Comparison of ENCODE assay signal across 9 mouse cellular contexts in the genomic region with DNA sequence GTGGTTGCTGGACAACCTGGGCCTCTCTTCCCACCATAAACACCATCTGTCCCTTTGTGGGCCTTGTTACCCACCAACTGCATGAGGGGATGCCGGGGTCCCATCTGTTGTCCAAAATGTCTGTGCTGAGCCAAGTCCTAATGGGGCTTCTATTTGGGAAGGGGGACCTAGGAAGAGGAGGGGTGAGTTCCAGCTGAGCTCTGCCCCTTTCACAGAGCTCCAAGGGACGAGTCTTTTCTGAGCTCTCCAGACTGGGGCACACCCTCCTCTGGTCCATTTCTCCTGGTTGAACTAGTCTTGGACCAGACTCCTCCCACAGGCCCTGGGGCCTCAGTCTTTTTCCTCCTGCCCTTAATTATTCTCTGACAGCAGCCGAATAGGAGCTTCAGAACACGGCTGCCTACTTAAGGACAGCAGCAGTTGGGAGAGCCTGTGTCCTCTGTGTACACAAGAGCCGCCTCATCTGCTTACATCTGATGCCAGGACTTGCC. TPM values are rescaled to one million over a fixed set of nuclear protein-coding genes. Genes with fewer than 3 reads are reported as not detected.
DNase-seq lines count a peak whose midpoint lies in the region; ATAC-seq and TF ChIP-seq lines count a peak whose summit lies in the region.
"Had no signal": no experiment of that assay in that cellular context is flagged by ENCODE, and none has a peak within 500 bp of the region (broad histone marks: within the 10 kb centered on the region; RNA-seq: fewer than 3 reads in every experiment).

No protein-coding gene starts in this region.

- no peak for TF ChIP-seq CTCF in left cerebral cortex, adult 2 months (IDR thresholded peaks at IDR 0.05)
- no peak for TF ChIP-seq CTCF in midbrain, postnatal 0 days (IDR thresholded peaks at IDR 0.05)

- H3K27me3 ChIP-seq in embryonic facial prominence, embryonic 14.5 days (replicated peaks; ENCODE audit: control insufficient read depth, insufficient read depth, low read length), result peaks cover 3% of the 10 kb centered on the region
- peaks cover 1% of the 10 kb centered on the region; the same call in 1 of the 2 replicates for H3K27me3 ChIP-seq in hindbrain, embryonic 11.5 days (ENCODE audit: control insufficient read depth, insufficient read depth, low read length)
- H3K27me3 ChIP-seq in midbrain, postnatal 0 days (ENCODE audit: insufficient read depth, low read length), result no peaks in the 10 kb centered on the region
- peaks cover 1% of the 10 kb centered on the region; the same call in 1 of the 2 replicates for H3K27me3 ChIP-seq in kidney, embryonic 16.5 days (ENCODE audit: insufficient read depth, low read length)

- intact Hi-C loops in left cerebral cortex, adult 2 months (cut with DNase I), result no loop called here

- ATAC-seq in embryonic facial prominence, embryonic 14.5 days (ENCODE audit: low read depth), result peak; percentile 30; the same call in 1 of the 2 replicates
- peak; percentile 61 for ATAC-seq in hindbrain, embryonic 11.5 days (ENCODE audit: low FRiP score)
- no peak for ATAC-seq in midbrain, postnatal 0 days (ENCODE audit: low FRiP score)
- ATAC-seq in kidney, embryonic 16.5 days (ENCODE audit: low FRiP score, low TSS enrichment), result no peak

- H3K27ac ChIP-seq in left cerebral cortex, adult 2 months, result peak overlapping the region; percentile 98
- H3K27ac ChIP-seq in embryonic facial prominence, embryonic 14.5 days (replicated peaks; ENCODE audit: low read depth, low read length), result no peak overlapping the region
- peak overlapping the region; percentile 75 for H3K27ac ChIP-seq in hindbrain, embryonic 11.5 days (ENCODE audit: low read depth, low read length)
- H3K27ac ChIP-seq in midbrain, postnatal 0 days (ENCODE audit: low read depth, low read length), result no peak overlapping the region
- H3K27ac ChIP-seq in kidney, embryonic 16.5 days (ENCODE audit: low read length), result no peak overlapping the region

- H3K4me1 ChIP-seq in embryonic facial prominence, embryonic 14.5 days (ENCODE audit: control insufficient read depth, insufficient read depth, low read length), result no peaks in the 10 kb centered on the region
- peaks cover 16% of the 10 kb centered on the region for H3K4me1 ChIP-seq in hindbrain, embryonic 11.5 days (replicated peaks; ENCODE audit: control insufficient read depth, insufficient read depth, low read length)
- H3K4me1 ChIP-seq in midbrain, postnatal 0 days (ENCODE audit: insufficient read depth, low read length), result no peaks in the 10 kb centered on the region
- H3K4me1 ChIP-seq in kidney, embryonic 16.5 days (ENCODE audit: insufficient read depth, low read length), result no peaks in the 10 kb centered on the region

- peak; percentile 24 to 61 for DNase-seq in left cerebral cortex, adult 2 months (ENCODE audit: extremely low spot score in 1 of 2, low spot score in 2 of 2)
- DNase-seq in left cerebral cortex, adult 11 months (ENCODE audit: low spot score), result no peak
- DNase-seq in embryonic facial prominence, embryonic 14.5 days (ENCODE audit: low spot score), result no peak
- DNase-seq in hindbrain, embryonic 11.5 days (ENCODE audit: low spot score), result peak; percentile 53
- peak; percentile 68 for DNase-seq in midbrain, postnatal 0 days (ENCODE audit: low spot score)
- DNase-seq in kidney, postnatal 36 days, result no peak
- DNase-seq: thymus, postnatal 25 days had no signal

- H3K4me3 ChIP-seq in left cerebral cortex, adult 2 months, result no peak overlapping the region
- H3K4me3 ChIP-seq in embryonic facial prominence, embryonic 14.5 days (ENCODE audit: low read depth, low read length), result no peak overlapping the region
- H3K4me3 ChIP-seq in hindbrain, embryonic 11.5 days (ENCODE audit: low read depth, low read length), result no peak overlapping the region
- H3K4me3 ChIP-seq in midbrain, postnatal 0 days (ENCODE audit: low read depth, low read length), result no peak overlapping the region
- H3K4me3 ChIP-seq in kidney, embryonic 16.5 days (ENCODE audit: low read length), result no peak overlapping the region

- peaks cover 12% of the 10 kb centered on the region; the same call in 1 of the 2 replicates for H3K36me3 ChIP-seq in embryonic facial prominence, embryonic 14.5 days (ENCODE audit: control insufficient read depth, insufficient read depth, low read length)
- H3K36me3 ChIP-seq in hindbrain, embryonic 11.5 days (ENCODE audit: control insufficient read depth, insufficient read depth, low read length), result no peaks in the 10 kb centered on the region
- peaks cover 20% of the 10 kb centered on the region for H3K36me3 ChIP-seq in midbrain, postnatal 0 days (ENCODE audit: insufficient read depth, low read length)
- peaks cover 3% of the 10 kb centered on the region for H3K36me3 ChIP-seq in kidney, embryonic 16.5 days (ENCODE audit: insufficient read depth, low read length)

- H3K9me3 ChIP-seq in embryonic facial prominence, embryonic 14.5 days (ENCODE audit: control insufficient read depth, low read length), result no peaks in the 10 kb centered on the region
- no peaks in the 10 kb centered on the region for H3K9me3 ChIP-seq in hindbrain, embryonic 11.5 days (ENCODE audit: control insufficient read depth, low read length)
- H3K9me3 ChIP-seq in midbrain, postnatal 0 days (ENCODE audit: low read length), result no peaks in the 10 kb centered on the region
- H3K9me3 ChIP-seq in kidney, embryonic 16.5 days (ENCODE audit: low read length), result no peaks in the 10 kb centered on the region
- H3K9me3 ChIP-seq: G1E had no signal

- WGBS in embryonic facial prominence, embryonic 14.5 days, result 32% methylated on average over 5 of the region's 5 CpGs
- WGBS in hindbrain, embryonic 11.5 days, result 35% methylated on average over 5 of the region's 5 CpGs
- 31% methylated on average over 5 of the region's 5 CpGs for WGBS in midbrain, postnatal 0 days
- WGBS in kidney, embryonic 16.5 days, result 20% methylated on average over 5 of the region's 5 CpGs

- H3K9ac ChIP-seq in embryonic facial prominence, embryonic 14.5 days (ENCODE audit: low read depth, low read length), result no peak overlapping the region
- no peak overlapping the region for H3K9ac ChIP-seq in hindbrain, embryonic 11.5 days (ENCODE audit: low read depth, low read length)
- no peak overlapping the region for H3K9ac ChIP-seq in midbrain, postnatal 0 days (replicated peaks; ENCODE audit: low read length, poor library complexity, severe bottlenecking)
- no peak overlapping the region for H3K9ac ChIP-seq in kidney, embryonic 16.5 days (replicated peaks; ENCODE audit: low read length)

- no peak overlapping the region for H3K4me2 ChIP-seq in embryonic facial prominence, embryonic 14.5 days (ENCODE audit: low read depth, low read length)
- no peak overlapping the region for H3K4me2 ChIP-seq in hindbrain, embryonic 11.5 days (replicated peaks; ENCODE audit: low read depth, low read length)
- no peak overlapping the region for H3K4me2 ChIP-seq in midbrain, postnatal 0 days (ENCODE audit: low read depth, low read length, poor library complexity, severe bottlenecking)
- H3K4me2 ChIP-seq in kidney, embryonic 16.5 days (replicated peaks; ENCODE audit: low read depth, low read length), result no peak overlapping the region

RNA-seq across cellular contexts. Expression of gene Kcnj9, which starts 9.2 kb away (rescaled TPM):
- total RNA-seq in left cerebral cortex, adult 2 months (2021), result 100 to 1,000 TPM; 137 to 138 TPM
- 0.06 TPM in 1 of 2 replicates, not detected in the other for polyA plus RNA-seq in embryonic facial prominence, embryonic 14.5 days (2014; fragmentation: Nextera tagmentation; extraction: Ambion mirVana)
- polyA plus RNA-seq in hindbrain, embryonic 11.5 days (2014; fragmentation: Nextera tagmentation; extraction: Ambion mirVana), result 0.17 and 0.46 TPM in 2 replicates
- total RNA-seq in midbrain, postnatal 0 days (2014; rRNA removed), result 13.9 and 14.1 TPM in 2 replicates
- polyA plus RNA-seq in midbrain, postnatal 0 days (2015; fragmentation: Nextera tagmentation; extraction: Ambion mirVana), result 5.8 and 6.7 TPM in 2 replicates
- not detected in 2 replicates for polyA plus RNA-seq in kidney, embryonic 16.5 days (2015; fragmentation: Nextera tagmentation; extraction: Ambion mirVana)
- total RNA-seq: G1E had no signal
- polyA plus RNA-seq: G1E had no signal

RNA-seq across cellular contexts. Expression of gene Kcnj10, which starts 21.0 kb away (rescaled TPM):
- 100 to 1,000 TPM in 1 of 2 experiments, 10 to 100 TPM in 1; 86.5 to 108 TPM for total RNA-seq in left cerebral cortex, adult 2 months (2021)
- 0.18 and 0.28 TPM in 2 replicates for polyA plus RNA-seq in embryonic facial prominence, embryonic 14.5 days (2014; fragmentation: Nextera tagmentation; extraction: Ambion mirVana)
- polyA plus RNA-seq in hindbrain, embryonic 11.5 days (2014; fragmentation: Nextera tagmentation; extraction: Ambion mirVana), result 0.73 TPM in 2 replicates
- 6.1 and 6.6 TPM in 2 replicates for total RNA-seq in midbrain, postnatal 0 days (2014; rRNA removed)
- 3.6 and 3.9 TPM in 2 replicates for polyA plus RNA-seq in midbrain, postnatal 0 days (2015; fragmentation: Nextera tagmentation; extraction: Ambion mirVana)
- 1.2 and 1.6 TPM in 2 replicates for polyA plus RNA-seq in kidney, embryonic 16.5 days (2015; fragmentation: Nextera tagmentation; extraction: Ambion mirVana)
- polyA plus RNA-seq: G1E had no signal

RNA-seq across cellular contexts. Expression of gene Atp1a2, which starts 22.1 kb away (rescaled TPM):
- total RNA-seq in left cerebral cortex, adult 2 months (2021), result 100 to 1,000 TPM; 628 to 676 TPM
- polyA plus RNA-seq in embryonic facial prominence, embryonic 14.5 days (2014; fragmentation: Nextera tagmentation; extraction: Ambion mirVana), result 5.6 and 6.2 TPM in 2 replicates
- 1.9 and 2.6 TPM in 2 replicates for polyA plus RNA-seq in hindbrain, embryonic 11.5 days (2014; fragmentation: Nextera tagmentation; extraction: Ambion mirVana)
- total RNA-seq in midbrain, postnatal 0 days (2014; rRNA removed), result 398 and 409 TPM in 2 replicates
- 94.4 and 100 TPM in 2 replicates for polyA plus RNA-seq in midbrain, postnatal 0 days (2015; fragmentation: Nextera tagmentation; extraction: Ambion mirVana)
- 1.7 and 2.4 TPM in 2 replicates for polyA plus RNA-seq in kidney, embryonic 16.5 days (2015; fragmentation: Nextera tagmentation; extraction: Ambion mirVana)
- polyA plus RNA-seq: G1E had no signal

RNA-seq across cellular contexts. Expression of gene Pigm, which starts 56.4 kb away (rescaled TPM):
- total RNA-seq in left cerebral cortex, adult 2 months (2021), result 1 to 10 TPM; 9.3 to 9.8 TPM
- 6.9 and 7.2 TPM in 2 replicates for polyA plus RNA-seq in embryonic facial prominence, embryonic 14.5 days (2014; fragmentation: Nextera tagmentation; extraction: Ambion mirVana)
- 11.0 and 11.8 TPM in 2 replicates for polyA plus RNA-seq in hindbrain, embryonic 11.5 days (2014; fragmentation: Nextera tagmentation; extraction: Ambion mirVana)
- total RNA-seq in midbrain, postnatal 0 days (2014; rRNA removed), result 11.5 and 16.4 TPM in 2 replicates
- polyA plus RNA-seq in midbrain, postnatal 0 days (2015; fragmentation: Nextera tagmentation; extraction: Ambion mirVana), result 2.2 and 2.6 TPM in 2 replicates
- 7.3 and 7.8 TPM in 2 replicates for polyA plus RNA-seq in kidney, embryonic 16.5 days (2015; fragmentation: Nextera tagmentation; extraction: Ambion mirVana)

RNA-seq across cellular contexts. Expression of gene Igsf8, which starts 58.5 kb away (rescaled TPM):
- 100 to 1,000 TPM; 257 to 260 TPM for total RNA-seq in left cerebral cortex, adult 2 months (2021)
- 57.2 and 60.4 TPM in 2 replicates for polyA plus RNA-seq in embryonic facial prominence, embryonic 14.5 days (2014; fragmentation: Nextera tagmentation; extraction: Ambion mirVana)
- polyA plus RNA-seq in hindbrain, embryonic 11.5 days (2014; fragmentation: Nextera tagmentation; extraction: Ambion mirVana), result 123 and 136 TPM in 2 replicates
- total RNA-seq in midbrain, postnatal 0 days (2014; rRNA removed), result 114 and 115 TPM in 2 replicates
- polyA plus RNA-seq in midbrain, postnatal 0 days (2015; fragmentation: Nextera tagmentation; extraction: Ambion mirVana), result 79.6 and 88.8 TPM in 2 replicates
- 60.2 and 69.7 TPM in 2 replicates for polyA plus RNA-seq in kidney, embryonic 16.5 days (2015; fragmentation: Nextera tagmentation; extraction: Ambion mirVana)

Comparison
In these comparisons a context has a peak if more than half of its experiments do, and no peak if none do; other contexts are left out.
1. DNase-seq: peak in left cerebral cortex, adult 2 months (2 of 2), hindbrain, embryonic 11.5 days (single experiment) and midbrain, postnatal 0 days (single experiment); none in left cerebral cortex, adult 11 months (single experiment), embryonic facial prominence, embryonic 14.5 days (single experiment) and kidney, postnatal 36 days (0 of 2).
2. H3K27ac ChIP-seq: peak in left cerebral cortex, adult 2 months (single experiment) and hindbrain, embryonic 11.5 days (single experiment); none in embryonic facial prominence, embryonic 14.5 days (single experiment), midbrain, postnatal 0 days (single experiment) and kidney, embryonic 16.5 days (single experiment).
3. ATAC-seq: peak in embryonic facial prominence, embryonic 14.5 days (single experiment) and hindbrain, embryonic 11.5 days (single experiment); none in midbrain, postnatal 0 days (single experiment) and kidney, embryonic 16.5 days (single experiment).
4. RNA of gene Atp1a2, which starts 22.1 kb away (polyA plus RNA-seq): 94.4 to 100 TPM in midbrain, postnatal 0 days; 5.6 to 6.2 TPM in embryonic facial prominence, embryonic 14.5 days, 1.9 to 2.6 TPM in hindbrain, embryonic 11.5 days and 1.7 to 2.4 TPM in kidney, embryonic 16.5 days; every median in the first group is over 10 times any median in the second.